Mouse (Mus musculus) kidney, embryonic 16.5 days (tissue): ENCODE measurements around the gene Capn9. TPM values are rescaled to one million over a fixed set of nuclear protein-coding genes. Genes with fewer than 3 reads are reported as not detected.

ENCODE experiments used
- ATAC-seq: fragments of 200-750 bp; cut with Nextera tagmentation; 2 replicates; pipeline ENCODE4 v1.8.0; 2017; ENCODE audit warnings: moderate TSS enrichment; ENCODE audit not compliant: low FRiP score, low TSS enrichment
- H3K27ac ChIP-seq: fragments of 300-500 bp; sonication (generic); 2 replicates; pipeline ENCODE4 v1.5.1; 2014; ENCODE audit warnings: low read length
- H3K27me3 ChIP-seq: fragments of 300-500 bp; sonication (generic); 2 replicates; pipeline ENCODE4 v1.6.1; 2014; ENCODE audit warnings: low read length, control low read depth, mixed read lengths; ENCODE audit not compliant: insufficient read depth
- H3K36me3 ChIP-seq: fragments of 300-500 bp; sonication (generic); 2 replicates; pipeline ENCODE4 v1.6.1; 2014; ENCODE audit warnings: low read length, control low read depth, mixed read lengths; ENCODE audit not compliant: insufficient read depth
- H3K4me1 ChIP-seq: fragments of 300-500 bp; sonication (generic); 2 replicates; pipeline ENCODE4 v1.6.1; 2014; ENCODE audit warnings: low read length, control low read depth, mixed read lengths; ENCODE audit not compliant: insufficient read depth
- H3K4me2 ChIP-seq: fragments of 300-500 bp; sonication (generic); replicated peaks from 2 replicates; pipeline ENCODE4 v1.6.1; 2014; ENCODE audit warnings: low read depth, low read length
- H3K4me3 ChIP-seq: fragments of 300-500 bp; sonication (generic); 2 replicates; pipeline ENCODE4 v1.5.1; 2014; ENCODE audit warnings: mild to moderate bottlenecking, low read length
- H3K9ac ChIP-seq: fragments of 300-500 bp; sonication (generic); replicated peaks from 2 replicates; pipeline ENCODE4 v1.6.1; 2014; ENCODE audit warnings: low read length
- H3K9me3 ChIP-seq: fragments of 300-500 bp; sonication (generic); 2 replicates; pipeline ENCODE4 v1.6.1; 2016; ENCODE audit warnings: low read length, control low read depth
- WGBS: fragments of 180-500 bp; shearing (Covaris S2); extraction: QIAGEN DNeasy Blood & Tissue Kit; methylation state at CpG from one replicate; pipeline ENCODE4 v1.1.7; 2014; 5-methylcytosine and 5-hydroxymethylcytosine counted together
- polyA plus RNA-seq: library from polyadenylated mRNA; unstranded; fragments of >200 nt; fragmentation: Nextera tagmentation; extraction: Ambion mirVana; gene quantifications from 2 replicates; pipeline ENCODE4 v1.2.1, GENCODE M21; 2015

The Capn9 gene
- polyA plus RNA-seq, 1 experiment from 2014 or later, result not detected

DNA sequence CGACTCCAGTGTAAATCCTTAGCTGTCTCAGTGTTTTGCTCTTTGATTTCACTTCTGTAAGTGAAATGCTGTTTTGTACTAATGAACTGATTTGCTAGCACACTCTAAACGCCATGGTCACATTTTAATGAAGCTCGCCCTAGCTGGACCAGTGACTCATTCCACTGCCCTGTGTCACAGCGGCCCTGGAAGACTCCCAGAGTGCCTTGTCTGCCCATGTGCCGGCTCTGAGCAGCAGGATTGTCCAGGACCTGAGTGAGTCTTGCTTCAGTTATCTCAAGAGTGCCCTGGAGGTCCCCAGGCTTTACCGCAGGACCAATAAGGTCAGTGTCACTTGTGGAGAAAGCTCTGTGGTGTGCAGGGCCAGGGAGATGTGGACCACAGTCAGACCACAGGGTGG, 29.5 kb upstream of the Capn9 start:
- Histone ChIP-seq H3K4me3 (no peak overlapping the region), H3K27me3 (no peaks in the 10 kb centered on the region), H3K27ac (no peak overlapping the region), H3K9me3 (no peaks in the 10 kb centered on the region), H3K4me1 (no peaks in the 10 kb centered on the region), H3K9ac (no peak overlapping the region), H3K4me2 (no peak overlapping the region), H3K36me3 (peaks cover 83% of the 10 kb centered on the region)
- WGBS, result 92% methylated on average over 6 of the region's 6 CpGs
- ATAC-seq, result no peak; the same call in 1 of the 2 replicates

DNA sequence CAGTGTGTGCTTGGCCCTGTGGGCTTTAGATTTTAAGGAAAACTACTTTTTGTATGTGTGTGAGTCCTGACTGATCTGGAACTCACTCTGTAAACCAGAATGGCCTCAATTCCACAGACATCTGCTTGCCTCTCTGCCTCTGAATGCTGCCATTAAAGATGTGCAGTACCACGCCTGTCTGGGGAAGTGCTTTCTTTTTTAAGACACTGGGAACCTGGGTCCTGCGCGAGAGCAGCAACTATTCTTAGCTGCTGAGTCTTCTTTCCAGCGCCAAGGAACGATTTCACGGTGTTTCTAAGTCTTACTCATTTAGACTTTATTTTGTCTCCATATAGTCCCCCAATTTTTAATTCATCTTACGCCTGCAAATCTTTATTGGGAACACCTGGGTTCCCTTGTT, 29.1 kb upstream of the Capn9 start:
- no peaks in the 10 kb centered on the region for H3K9me3 ChIP-seq
- peaks cover 83% of the 10 kb centered on the region for H3K36me3 ChIP-seq
- H3K27ac ChIP-seq, result no peak overlapping the region
- H3K4me2 ChIP-seq, result no peak overlapping the region
- H3K4me1 ChIP-seq, result no peaks in the 10 kb centered on the region
- H3K9ac ChIP-seq, result no peak overlapping the region
- ATAC-seq, result no peak
- H3K4me3 ChIP-seq, result no peak overlapping the region
- WGBS, result 95% methylated on average over 7 of the region's 7 CpGs
- no peaks in the 10 kb centered on the region for H3K27me3 ChIP-seq

DNA sequence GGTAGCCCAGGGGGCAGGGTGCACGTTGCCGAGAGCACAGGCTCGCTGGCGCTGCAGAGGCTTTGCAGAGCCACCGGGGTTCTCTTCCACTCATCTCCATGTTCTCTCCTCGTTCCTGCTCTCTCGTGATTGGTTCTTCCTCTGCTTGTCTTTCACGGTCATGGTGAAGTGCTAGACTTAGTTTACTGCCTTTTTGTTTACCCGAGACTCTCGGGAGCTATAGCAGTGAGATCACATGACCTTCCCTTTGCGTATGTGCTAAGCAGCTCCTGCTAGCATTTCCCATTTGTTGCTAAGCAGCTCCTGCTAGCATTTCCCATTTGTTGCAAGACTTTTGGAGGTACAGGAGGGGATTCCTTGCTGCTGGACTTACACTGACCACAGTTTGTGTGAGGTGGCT, 28.6 kb upstream of the Capn9 start:
- WGBS, result 50% methylated on average over 11 of the region's 11 CpGs
- no peak for ATAC-seq
- peaks cover 84% of the 10 kb centered on the region for H3K36me3 ChIP-seq

DNA sequence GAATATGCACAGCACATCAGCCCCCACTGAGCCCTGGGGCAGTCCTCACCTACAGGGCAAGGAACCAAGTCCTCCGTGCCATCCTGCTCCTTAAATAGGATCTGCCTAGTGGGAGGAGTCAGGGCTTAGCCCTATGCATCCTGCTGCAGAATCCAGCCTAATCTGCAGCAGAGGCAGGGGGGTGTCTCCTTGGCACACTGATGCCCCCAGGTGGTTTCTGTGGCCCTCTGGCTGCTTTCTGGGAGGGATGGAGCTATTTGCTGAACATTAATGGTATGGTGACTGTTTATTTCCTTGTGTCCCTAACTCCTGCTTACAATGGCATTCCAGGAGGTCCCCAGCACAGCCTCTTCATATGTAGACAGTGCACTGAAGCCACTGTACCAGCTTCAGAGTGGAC, 27.7 kb upstream of the Capn9 start:
- Histone ChIP-seq H3K4me1 (no peaks in the 10 kb centered on the region), H3K4me2 (no peak overlapping the region), H3K9ac (no peak overlapping the region), H3K27me3 (no peaks in the 10 kb centered on the region), H3K4me3 (no peak overlapping the region), H3K27ac (no peak overlapping the region), H3K9me3 (no peaks in the 10 kb centered on the region), H3K36me3 (peaks cover 83% of the 10 kb centered on the region)
- no peak for ATAC-seq
- WGBS, result 61% methylated on average over 1 of the region's 1 CpGs

More for the DNA sequence above, 28.6 kb upstream of the Capn9 start:
- H3K27me3 ChIP-seq, result no peaks in the 10 kb centered on the region
- no peak overlapping the region for H3K27ac ChIP-seq
- H3K9me3 ChIP-seq, result no peaks in the 10 kb centered on the region
- no peak overlapping the region for H3K9ac ChIP-seq
- no peaks in the 10 kb centered on the region for H3K4me1 ChIP-seq
- no peak overlapping the region for H3K4me2 ChIP-seq
- no peak overlapping the region for H3K4me3 ChIP-seq

DNA sequence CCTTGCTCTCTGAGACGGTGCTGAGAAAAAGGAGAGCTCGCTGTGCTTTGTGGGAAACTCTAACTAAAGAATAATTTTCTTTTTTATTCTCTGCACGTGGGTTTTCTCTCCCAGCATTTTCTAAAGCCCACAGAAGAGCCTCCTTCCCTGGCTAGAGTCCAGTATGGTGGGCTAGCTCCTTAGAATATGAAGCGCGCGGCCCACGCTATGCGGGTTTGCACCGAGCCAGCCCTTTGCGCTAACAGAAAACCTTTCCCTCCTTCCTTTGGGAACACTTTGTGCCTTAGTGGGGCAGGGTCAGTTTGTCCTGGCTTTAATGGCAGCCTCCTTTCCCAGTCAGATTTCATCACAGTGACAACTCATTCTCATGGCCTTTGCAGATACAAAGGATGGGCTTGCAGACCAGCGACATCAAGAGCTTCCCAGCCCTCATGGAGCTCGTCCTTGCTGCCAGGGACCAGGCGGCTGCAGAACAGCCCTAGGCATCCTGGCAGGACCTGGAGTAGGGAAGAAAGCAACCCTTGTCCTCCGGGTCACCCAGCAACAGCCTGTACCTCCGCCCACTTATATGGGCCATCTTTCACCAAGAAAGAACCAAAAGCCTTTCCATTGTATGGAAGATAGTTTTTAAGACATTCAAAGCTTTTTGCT, 24.8 kb upstream of the Capn9 start:
- Histone ChIP-seq H3K9me3 (no peaks in the 10 kb centered on the region), H3K4me2 (no peak overlapping the region), H3K36me3 (peaks cover 58% of the 10 kb centered on the region), H3K27me3 (no peaks in the 10 kb centered on the region), H3K4me3 (no peak overlapping the region), H3K27ac (no peak overlapping the region), H3K4me1 (no peaks in the 10 kb centered on the region), H3K9ac (no peak overlapping the region)
- 95% methylated on average over 15 of the region's 15 CpGs for WGBS
- ATAC-seq, result no peak

DNA sequence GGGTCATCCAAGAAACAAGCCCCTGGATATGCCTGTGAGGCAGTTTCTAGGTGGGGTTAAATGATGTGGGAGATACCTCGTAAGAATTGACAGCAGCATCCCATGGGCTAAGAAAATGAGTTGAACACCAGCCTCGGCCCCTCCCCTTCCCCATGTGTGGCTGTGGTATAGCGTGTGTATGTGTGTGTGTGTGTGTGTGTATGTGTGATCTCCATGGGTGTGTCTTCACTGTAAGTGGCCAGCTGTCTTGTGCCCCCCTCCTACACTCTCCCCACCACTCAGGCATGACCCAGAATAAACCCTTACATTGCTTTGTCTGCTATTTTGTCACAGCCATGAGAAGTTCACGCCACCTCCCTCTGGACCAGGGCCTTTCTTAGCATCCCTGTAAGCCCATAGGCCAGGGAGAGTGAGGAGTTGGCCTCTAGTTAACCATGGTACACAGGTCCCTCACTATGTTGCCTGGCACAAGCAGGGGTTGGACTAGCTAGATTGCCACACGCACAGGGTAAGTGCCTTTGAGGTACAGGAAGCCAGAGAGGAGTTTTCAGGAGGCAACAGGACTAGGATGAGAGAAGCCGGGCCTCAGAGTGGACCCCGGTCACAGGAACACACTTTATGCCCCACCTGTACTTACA, 20.7 kb upstream of the Capn9 start:
- Histone ChIP-seq H3K9ac (no peak overlapping the region), H3K36me3 (peaks cover 28% of the 10 kb centered on the region), H3K4me1 (no peaks in the 10 kb centered on the region), H3K9me3 (no peaks in the 10 kb centered on the region), H3K4me3 (no peak overlapping the region), H3K27me3 (no peaks in the 10 kb centered on the region), H3K4me2 (no peak overlapping the region), H3K27ac (no peak overlapping the region)
- ATAC-seq, result no peak
- 83% methylated on average over 7 of the region's 7 CpGs for WGBS

DNA sequence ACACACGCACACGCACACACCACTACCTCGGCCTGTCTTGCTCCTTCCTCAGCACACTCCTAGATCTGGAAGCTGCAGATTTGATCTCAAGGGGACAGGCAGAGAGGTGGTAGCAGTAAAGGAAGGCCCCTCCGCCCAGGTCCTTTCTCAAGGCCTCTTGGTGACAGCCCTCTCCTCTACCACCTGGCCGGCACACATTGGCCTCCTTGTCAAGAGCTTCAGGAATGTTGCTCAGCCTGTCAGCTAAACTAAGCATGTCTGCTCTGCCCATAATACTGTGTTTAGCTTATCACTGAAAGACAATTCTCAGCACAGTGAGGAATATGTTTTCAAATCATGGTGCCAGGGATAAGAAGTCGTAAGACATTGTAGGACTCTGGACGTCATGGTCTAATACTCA, 19.7 kb upstream of the Capn9 start:
- no peak overlapping the region for H3K27ac ChIP-seq
- H3K4me2 ChIP-seq, result no peak overlapping the region
- WGBS, result 82% methylated on average over 7 of the region's 7 CpGs

DNA sequence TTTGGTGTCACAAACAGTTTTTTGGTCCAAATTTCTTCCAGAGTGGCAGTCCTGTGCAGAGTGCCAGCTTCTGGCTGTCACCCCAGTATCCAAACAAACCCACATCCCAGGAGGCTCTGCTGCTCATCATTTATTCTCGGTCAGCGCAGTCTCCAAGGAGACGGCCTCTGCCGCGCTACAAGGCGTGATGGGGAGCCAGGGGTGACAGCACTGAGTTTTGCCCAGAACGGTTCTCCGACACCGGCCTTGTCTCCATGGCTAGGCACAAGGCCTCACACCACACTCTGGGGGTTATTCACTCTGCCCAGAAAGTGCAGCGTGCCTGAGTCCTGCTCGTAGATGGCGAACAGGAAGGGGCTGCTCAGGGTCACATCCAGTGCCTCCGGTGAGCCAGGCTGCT, 19.3 kb upstream of the Capn9 start:
- no peak for ATAC-seq
- H3K9me3 ChIP-seq, result no peaks in the 10 kb centered on the region
- peaks cover 13% of the 10 kb centered on the region for H3K36me3 ChIP-seq
- 79% methylated on average over 13 of the region's 13 CpGs for WGBS
- no peaks in the 10 kb centered on the region for H3K27me3 ChIP-seq
- H3K9ac ChIP-seq, result no peak overlapping the region
- H3K4me2 ChIP-seq, result no peak overlapping the region
- H3K27ac ChIP-seq, result no peak overlapping the region
- no peak overlapping the region for H3K4me3 ChIP-seq
- H3K4me1 ChIP-seq, result no peaks in the 10 kb centered on the region

More for the DNA sequence above, 19.7 kb upstream of the Capn9 start:
- no peak for ATAC-seq
- Histone ChIP-seq H3K4me1 (no peaks in the 10 kb centered on the region), H3K36me3 (peaks cover 18% of the 10 kb centered on the region), H3K9ac (no peak overlapping the region), H3K27me3 (no peaks in the 10 kb centered on the region), H3K4me3 (no peak overlapping the region), H3K9me3 (no peaks in the 10 kb centered on the region)

DNA sequence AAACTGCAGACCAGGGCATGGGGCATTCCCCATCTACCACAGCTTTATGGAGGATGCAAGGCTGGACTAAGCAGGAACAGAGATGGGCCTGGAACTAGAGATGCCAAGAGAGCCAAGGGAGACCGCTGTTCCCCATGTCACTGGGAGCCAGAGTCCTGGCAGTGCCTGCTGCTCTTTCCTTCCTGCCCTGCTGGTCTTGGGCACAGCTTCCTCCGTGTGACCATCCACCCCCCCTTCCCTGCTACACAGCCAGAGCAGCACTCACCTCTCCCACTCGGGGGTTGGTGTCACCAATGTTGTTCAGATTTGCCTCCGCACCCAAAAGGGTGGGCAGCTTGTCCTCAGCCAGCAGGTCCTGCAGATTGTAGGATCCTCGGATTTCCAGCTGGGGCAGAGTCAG, 18.4 kb upstream of the Capn9 start:
- H3K27me3 ChIP-seq, result no peaks in the 10 kb centered on the region
- H3K27ac ChIP-seq, result no peak overlapping the region
- H3K9ac ChIP-seq, result no peak overlapping the region
- H3K4me3 ChIP-seq, result no peak overlapping the region
- ATAC-seq, result no peak
- WGBS, result 65% methylated on average over 5 of the region's 5 CpGs
- H3K4me1 ChIP-seq, result no peaks in the 10 kb centered on the region
- peaks cover 5% of the 10 kb centered on the region for H3K36me3 ChIP-seq
- no peaks in the 10 kb centered on the region for H3K9me3 ChIP-seq
- H3K4me2 ChIP-seq, result no peak overlapping the region

DNA sequence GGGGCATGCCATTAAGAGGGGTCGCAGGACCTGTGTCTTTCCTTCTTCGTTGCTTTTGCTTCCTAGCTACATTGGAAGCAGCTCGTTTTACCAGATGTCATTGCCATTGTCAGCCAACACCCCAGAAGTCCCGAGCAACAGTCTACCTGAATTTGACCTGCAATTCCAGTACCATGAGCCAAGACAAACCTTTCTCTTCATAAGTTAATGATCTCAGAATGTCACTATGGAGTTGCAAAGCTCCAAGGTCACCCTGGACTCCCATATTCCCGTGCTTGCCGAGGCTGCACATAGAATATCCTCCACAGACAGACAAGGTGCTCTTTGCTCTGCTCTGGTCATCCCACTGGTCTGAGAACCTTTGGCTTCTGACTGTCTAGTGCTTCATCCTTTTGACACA, 8.8 kb upstream of the Capn9 start:
- no peak overlapping the region for H3K4me2 ChIP-seq
- H3K27ac ChIP-seq, result no peak overlapping the region
- H3K4me1 ChIP-seq, result no peaks in the 10 kb centered on the region
- H3K9ac ChIP-seq, result no peak overlapping the region
- no peaks in the 10 kb centered on the region for H3K9me3 ChIP-seq
- H3K4me3 ChIP-seq, result no peak overlapping the region
- H3K36me3 ChIP-seq, result no peaks in the 10 kb centered on the region
- no peak for ATAC-seq
- WGBS, result 74% methylated on average over 6 of the region's 6 CpGs
- H3K27me3 ChIP-seq, result no peaks in the 10 kb centered on the region
